Mouse (Mus musculus) liver, postnatal 0 days (tissue): ENCODE data around the gene Rap1gds1. TPM values are rescaled to one million over a fixed set of nuclear protein-coding genes. Genes with fewer than 3 reads are reported as not detected.

Experiments
- ATAC-seq: fragments of 200-750 bp; cut with Nextera tagmentation; 2 replicates; pipeline ENCODE4 v1.8.0; 2017; ENCODE audit warnings: mild to moderate bottlenecking, moderate library complexity
- DNase-seq: peaks from one replicate; pipeline ENCODE4 v3.0.0-alpha.2; 2016
- H3K27ac ChIP-seq: fragments of 300-500 bp; sonication (generic); 2 replicates; pipeline ENCODE4 v1.5.1; 2014; ENCODE audit warnings: antibody characterized with exemption, moderate library complexity, mild to moderate bottlenecking, low read depth
- H3K27me3 ChIP-seq: fragments of 300-500 bp; sonication (generic); 2 replicates; pipeline ENCODE4 v1.6.1; 2014; ENCODE audit warnings: low read length, control low read depth, mixed read lengths; ENCODE audit not compliant: insufficient read depth
- H3K36me3 ChIP-seq: fragments of 300-500 bp; sonication (generic); replicated peaks from 2 replicates; pipeline ENCODE4 v1.6.1; 2014; ENCODE audit warnings: mild to moderate bottlenecking, control low read depth, low read length, moderate library complexity, mixed read lengths; ENCODE audit not compliant: insufficient read depth
- H3K4me1 ChIP-seq: fragments of 300-500 bp; sonication (generic); 2 replicates; pipeline ENCODE4 v1.6.1; 2014; ENCODE audit warnings: antibody characterized with exemption, mild to moderate bottlenecking, control low read depth; ENCODE audit not compliant: insufficient read depth
- H3K4me2 ChIP-seq: fragments of 300-500 bp; sonication (generic); 2 replicates; pipeline ENCODE4 v1.6.1; 2014; ENCODE audit warnings: low read depth, mild to moderate bottlenecking, low read length, moderate library complexity, mixed read lengths
- H3K4me3 ChIP-seq: fragments of 300-500 bp; sonication (generic); 2 replicates; pipeline ENCODE4 v1.5.1; 2014; ENCODE audit warnings: low read depth, low read length
- H3K9ac ChIP-seq: fragments of 300-500 bp; sonication (generic); replicated peaks from 2 replicates; pipeline ENCODE4 v1.6.1; 2014; ENCODE audit warnings: mild to moderate bottlenecking, moderate library complexity
- H3K9me3 ChIP-seq: fragments of 300-500 bp; sonication (generic); 2 replicates; pipeline ENCODE4 v1.6.1; 2016; ENCODE audit warnings: mild to moderate bottlenecking, control low read depth, low read length, mixed read lengths
- CTCF ChIP-seq: sonication (generic); IDR thresholded peaks from 2 replicates; pipeline ENCODE4 v1.5.1; 2016; ENCODE audit warnings: antibody characterized with exemption, low read depth
- EP300 ChIP-seq: IDR thresholded peaks from 2 replicates; pipeline ENCODE4 v1.6.1; 2016; ENCODE audit warnings: antibody characterized with exemption, low read depth, mild to moderate bottlenecking
- WGBS: fragments of 180-500 bp; shearing (Covaris S2); extraction: QIAGEN DNeasy Blood & Tissue Kit; methylation state at CpG from one replicate; pipeline ENCODE4 v1.1.7; 2014; ENCODE audit not compliant: insufficient replicate concordance; 5-methylcytosine and 5-hydroxymethylcytosine counted together
- polyA plus RNA-seq: library from polyadenylated mRNA; unstranded; fragments of >200 nt; fragmentation: Nextera tagmentation; extraction: Ambion mirVana; gene quantifications from 2 replicates; pipeline ENCODE4 v1.2.1, GENCODE M21; 2015

The Rap1gds1 gene
- polyA plus RNA-seq, 1 experiment from 2014 or later, result 9.9 TPM

GRCm38 (mm10) chr3:139083778-139084539 is 9.0 kb upstream of the Rap1gds1 start:
- WGBS, result 50% methylated on average over 5 of the region's 5 CpGs
- H3K36me3 ChIP-seq, result no peaks in the 10 kb centered on the region

DNA sequence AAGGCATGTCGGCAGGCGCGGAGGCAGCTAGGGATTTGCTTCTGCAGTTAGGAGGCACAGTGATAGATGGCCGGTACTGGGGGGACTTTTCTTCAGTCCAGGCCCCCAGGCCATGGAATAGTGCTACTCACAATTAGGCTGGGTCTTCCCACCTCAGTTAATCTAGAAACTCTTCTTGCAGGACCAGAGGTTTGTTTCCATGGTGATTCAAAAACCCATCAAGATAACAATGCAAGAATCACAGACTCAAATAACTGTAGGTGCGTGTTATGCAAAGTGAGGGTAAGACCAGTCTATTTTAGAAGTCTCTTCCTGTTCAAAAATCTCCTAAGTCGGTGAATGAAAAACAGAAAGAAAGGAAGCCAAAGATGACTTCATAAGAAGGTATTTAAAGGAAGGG is 4.8 kb upstream of the Rap1gds1 start:
- H3K27ac ChIP-seq, result no peak overlapping the region
- H3K4me3 ChIP-seq, result no peak overlapping the region
- ATAC-seq (no peak), DNase-seq (no peak)
- H3K9me3 ChIP-seq, result no peaks in the 10 kb centered on the region
- H3K36me3 ChIP-seq, result no peaks in the 10 kb centered on the region
- WGBS, result 84% methylated on average over 6 of the region's 6 CpGs
- 0 out of 2 replicates have a peak, but pooled peaks cover 2% of the 10 kb centered on the region for H3K4me1 ChIP-seq
- no peak overlapping the region for H3K4me2 ChIP-seq
- H3K27me3 ChIP-seq, result no peaks in the 10 kb centered on the region
- no peak for TF ChIP-seq EP300
- TF ChIP-seq CTCF, result no peak
- H3K9ac ChIP-seq, result no peak overlapping the region

More at GRCm38 (mm10) chr3:139083778-139084539, 9.0 kb upstream of the Rap1gds1 start:
- H3K27ac ChIP-seq, result no peak overlapping the region
- no peak overlapping the region for H3K4me2 ChIP-seq
- no peak overlapping the region for H3K9ac ChIP-seq
- TF ChIP-seq CTCF, result no peak
- no peak for TF ChIP-seq EP300
- no peaks in the 10 kb centered on the region for H3K27me3 ChIP-seq
- H3K4me1 ChIP-seq, result no peaks in the 10 kb centered on the region
- no peak overlapping the region for H3K4me3 ChIP-seq
- no peak for DNase-seq
- ATAC-seq, result no peak
- 0 out of 2 replicates have a peak, but pooled peaks cover 5% of the 10 kb centered on the region for H3K9me3 ChIP-seq

GRCm38 (mm10) chr3:139078010-139078409 is 3.0 kb upstream of the Rap1gds1 start:
- Histone ChIP-seq H3K27ac (no peak overlapping the region), H3K36me3 (no peaks in the 10 kb centered on the region), H3K4me3 (no peak overlapping the region), H3K9ac (no peak overlapping the region), H3K4me2 (no peak overlapping the region), H3K27me3 (no peaks in the 10 kb centered on the region), H3K9me3 (no peaks in the 10 kb centered on the region), H3K4me1 (0 out of 2 replicates have a peak, but pooled peaks cover 2% of the 10 kb centered on the region)
- DNase-seq (no peak), ATAC-seq (no peak)
- TF ChIP-seq EP300 (no peak), CTCF (peak; percentile 38; the same call in 1 of the 2 replicates)
- WGBS, result 71% methylated on average over 3 of the region's 3 CpGs

- peak overlapping the region; percentile 70 for H3K4me3 ChIP-seq
- H3K4me1 ChIP-seq, result 0 out of 2 replicates have a peak, but pooled peaks cover 2% of the 10 kb centered on the region
- H3K9me3 ChIP-seq, result no peaks in the 10 kb centered on the region
- peak overlapping the region; percentile 77 for H3K9ac ChIP-seq
- H3K27ac ChIP-seq, result peak overlapping the region; percentile 88; the same call in 1 of the 2 replicates
- no peak for TF ChIP-seq EP300
- TF ChIP-seq CTCF, result no peak
- no peak for ATAC-seq
- H3K4me2 ChIP-seq, result peak overlapping the region; percentile 99
- H3K36me3 ChIP-seq, result no peaks in the 10 kb centered on the region
- 6% methylated on average over 7 of the region's 7 CpGs for WGBS
- no peak for DNase-seq
- no peaks in the 10 kb centered on the region for H3K27me3 ChIP-seq
Observed at GRCm38 (mm10) chr3:139076059-139076455, 1.1 kb upstream of the Rap1gds1 start.

DNA sequence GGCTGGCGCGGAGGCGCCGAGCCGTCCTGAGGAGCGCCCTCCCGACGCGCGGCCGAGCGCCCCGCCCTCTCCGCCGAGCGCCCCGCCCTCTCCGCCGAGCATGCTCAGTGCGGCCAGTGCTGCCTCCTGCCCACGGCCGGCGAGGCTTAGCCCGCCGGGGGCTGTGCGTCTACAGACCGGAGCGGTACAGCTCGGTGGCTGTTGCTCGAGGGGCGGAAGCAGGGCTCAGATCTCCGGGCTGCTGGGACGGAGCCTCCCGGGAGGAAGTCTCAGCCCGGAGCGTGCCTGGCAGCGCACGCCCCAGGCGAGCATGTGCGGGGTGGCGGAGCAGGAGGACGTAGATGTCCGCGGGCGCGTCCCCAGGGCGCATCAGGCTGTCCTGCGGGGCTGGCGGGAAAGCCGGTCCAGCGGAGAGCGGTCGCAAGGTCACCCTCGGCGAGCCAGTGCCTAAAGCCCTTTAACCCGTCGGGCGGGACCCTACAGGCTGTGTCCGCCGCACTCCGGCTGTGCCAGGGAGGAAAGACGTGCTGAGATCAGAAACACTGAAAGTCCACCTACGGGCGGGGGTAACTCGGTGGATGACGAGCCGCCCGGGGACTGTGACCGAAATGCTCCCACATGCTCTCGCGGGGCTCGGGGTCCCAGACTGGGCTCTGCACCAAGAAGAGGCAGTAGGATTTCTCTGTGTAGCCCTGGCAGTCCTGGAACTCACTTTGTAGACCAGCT is 495 bp upstream of the Rap1gds1 start:
- under 1% methylated on average over 51 of the region's 72 CpGs for WGBS
- ATAC-seq (peak; percentile 96), DNase-seq (peak; percentile 95)
- Histone ChIP-seq H3K27ac (peak overlapping the region; percentile 88), H3K9me3 (no peaks in the 10 kb centered on the region), H3K27me3 (no peaks in the 10 kb centered on the region), H3K4me2 (peak overlapping the region; percentile 99), H3K4me1 (0 out of 2 replicates have a peak, but pooled peaks cover 2% of the 10 kb centered on the region), H3K9ac (peak overlapping the region; percentile 77), H3K36me3 (no peaks in the 10 kb centered on the region), H3K4me3 (peak overlapping the region; percentile 70)
- no peak for TF ChIP-seq CTCF

- no peaks in the 10 kb centered on the region for H3K27me3 ChIP-seq
- no peak for DNase-seq
- H3K27ac ChIP-seq, result peak overlapping the region; percentile 88
- 0 out of 2 replicates have a peak, but pooled peaks cover 2% of the 10 kb centered on the region for H3K4me1 ChIP-seq
- no peak for TF ChIP-seq CTCF
- no peak for TF ChIP-seq EP300
- WGBS, result 2% methylated on average over 12 of the region's 12 CpGs
- H3K4me2 ChIP-seq, result peak overlapping the region; percentile 83
- peak overlapping the region; percentile 74 for H3K4me3 ChIP-seq
- H3K9me3 ChIP-seq, result no peaks in the 10 kb centered on the region
- H3K36me3 ChIP-seq, result no peaks in the 10 kb centered on the region
- peak overlapping the region; percentile 77 for H3K9ac ChIP-seq
- ATAC-seq, result no peak
Observed at GRCm38 (mm10) chr3:139073801-139074483, 1.1 kb downstream of the Rap1gds1 start.
